Mouse (Mus musculus): ENCODE measurements around the gene Cfap52.
A peak's percentile ranks its signal among the peaks of the same experiment; 100 is the strongest.

Cfap52 gene

GRCm38 (mm10) chr11:67965242-67965883, at the start of gene Cfap52:
TSS of gene Cfap52 (minus strand) at chr11:67965651.
- DNase-seq (ENCODE audit: inconsistent ontology term) = peak; percentile 73

DNA sequence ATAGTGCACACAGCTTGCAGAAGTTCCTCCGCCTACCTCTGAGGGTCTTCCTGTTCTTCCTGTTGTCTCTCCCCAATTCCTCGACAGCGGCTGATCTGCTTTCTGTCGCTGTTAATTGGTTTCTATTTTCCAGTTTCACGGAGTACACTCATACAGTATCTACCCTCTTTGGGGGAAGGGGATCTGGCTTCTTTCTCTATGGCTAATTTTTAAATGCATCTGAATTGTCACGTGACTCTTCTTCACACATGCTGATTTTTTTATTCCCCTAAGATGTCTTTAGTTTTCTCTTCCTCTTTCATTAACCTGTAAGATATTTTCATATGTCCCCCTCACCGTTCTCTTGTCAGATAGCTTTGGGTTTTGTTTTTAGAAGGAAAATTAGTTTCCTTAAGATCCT, 46.8 kb upstream of the Cfap52 start:
- no peak for DNase-seq (ENCODE audit: inconsistent ontology term)

DNA sequence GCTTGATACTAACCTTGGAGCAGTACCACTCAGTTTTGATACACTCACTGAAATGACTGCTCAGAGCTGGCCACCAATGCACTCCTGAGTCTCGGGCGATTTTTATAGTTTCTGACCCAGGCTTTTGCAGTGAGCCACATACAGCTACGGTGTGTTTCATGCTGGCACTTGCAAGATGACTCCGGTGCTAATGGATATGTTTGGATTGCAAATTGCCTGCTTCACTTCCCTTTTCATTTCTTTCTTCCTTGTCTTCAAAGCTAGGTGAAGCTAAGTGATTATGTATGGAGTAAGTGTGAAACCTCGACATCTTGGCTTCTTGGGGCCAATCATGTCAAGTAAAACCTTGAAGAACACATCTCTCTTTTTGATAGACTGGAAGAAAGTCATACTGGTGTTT, 43.9 kb upstream of the Cfap52 start:
- DNase-seq (ENCODE audit: inconsistent ontology term) = no peak

DNA sequence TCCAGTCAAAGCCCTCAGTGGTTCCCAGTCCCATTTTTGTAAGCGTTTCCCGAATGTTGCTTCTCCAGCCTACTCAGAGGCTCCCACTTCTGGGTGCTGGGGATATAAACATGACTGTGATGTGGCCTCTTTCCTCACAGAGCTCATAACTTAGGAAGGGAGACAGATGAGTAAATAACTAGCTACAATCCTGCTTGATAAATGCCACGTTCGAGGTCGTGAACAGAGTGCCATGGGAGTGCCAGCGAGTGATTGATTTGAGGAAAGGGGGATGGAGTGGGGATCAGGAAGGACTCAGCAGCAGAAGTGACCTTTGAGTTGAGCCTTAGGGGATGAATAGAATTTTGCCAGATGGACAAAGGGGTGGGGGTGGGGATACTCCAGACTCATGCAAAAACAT, 42.2 kb upstream of the Cfap52 start:
- no peak for DNase-seq (ENCODE audit: inconsistent ontology term)

DNA sequence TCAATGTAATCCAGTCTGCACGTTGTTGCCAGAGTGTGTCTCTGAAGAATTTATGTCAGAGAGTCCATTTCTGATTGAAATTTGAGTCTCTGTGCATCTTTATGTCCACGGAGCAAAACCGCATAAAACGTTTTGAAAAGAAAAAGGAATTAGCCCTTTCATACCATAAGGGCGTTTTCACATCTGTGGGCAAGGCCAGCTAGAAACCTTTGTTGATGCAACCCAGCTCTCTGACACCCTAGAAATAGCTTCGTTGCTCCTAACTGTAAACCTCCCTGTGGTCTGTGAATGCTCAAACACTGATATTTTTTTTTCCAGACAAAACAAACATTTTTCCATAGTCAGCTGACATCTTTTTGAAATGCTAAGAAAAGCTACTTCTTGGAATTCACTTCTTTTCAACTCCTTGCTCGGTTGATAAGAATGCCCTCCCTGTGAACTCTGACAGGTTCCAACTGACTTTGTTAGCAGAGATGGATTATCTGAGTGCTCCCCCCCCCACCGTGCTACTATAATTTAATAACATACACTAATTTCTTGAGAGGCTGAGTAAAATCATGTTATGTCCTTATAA, 40.9 kb upstream of the Cfap52 start:
- no peak for DNase-seq (ENCODE audit: inconsistent ontology term)

DNA sequence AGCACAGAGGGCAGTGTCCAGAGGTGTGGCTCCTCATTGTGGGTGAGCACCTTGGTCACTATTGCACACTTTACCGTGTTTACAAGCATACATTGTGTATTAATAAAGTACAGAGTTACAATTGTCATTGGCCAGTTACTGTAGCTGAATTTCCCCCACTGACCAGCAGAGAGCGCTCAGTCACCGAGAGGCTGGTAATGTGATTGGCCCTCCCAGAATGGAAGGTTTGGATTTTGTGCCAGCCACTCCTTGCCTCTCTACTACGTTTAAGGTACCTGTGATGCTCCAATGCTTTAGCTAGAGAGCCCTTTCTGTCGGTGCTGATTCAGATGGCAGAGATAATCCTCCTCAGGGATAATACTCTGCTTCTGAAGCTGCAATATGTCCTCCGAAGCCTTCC, 38.7 kb upstream of the Cfap52 start:
- peak; percentile 23 for DNase-seq (ENCODE audit: inconsistent ontology term)

- no peak for DNase-seq (ENCODE audit: inconsistent ontology term)
These were observed 34.2 kb upstream of the Cfap52 start for GRCm38 (mm10) chr11:67999629-68000028.

DNA sequence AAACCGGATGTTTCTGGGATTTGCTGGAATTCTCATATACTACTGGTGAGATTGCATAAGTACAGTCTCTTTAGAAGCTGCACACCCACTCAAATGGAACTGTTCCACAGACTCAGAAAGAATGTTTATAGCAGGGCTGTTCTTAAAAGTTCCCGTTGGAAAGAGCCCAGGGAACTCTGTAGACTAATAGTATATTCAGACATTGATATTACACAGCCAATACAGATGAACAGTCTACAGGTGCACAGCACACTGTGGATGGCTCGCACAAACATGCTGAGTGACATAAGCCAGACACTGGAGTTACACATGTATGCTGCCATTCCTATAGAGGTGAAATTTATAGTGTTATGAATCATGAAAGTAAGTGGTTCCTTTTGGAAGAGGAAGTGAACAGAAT, 33.5 kb upstream of the Cfap52 start:
- DNase-seq (ENCODE audit: inconsistent ontology term) = no peak

GRCm38 (mm10) chr11:67995965-67996364, 30.5 kb upstream of the Cfap52 start:
- no peak for DNase-seq (ENCODE audit: inconsistent ontology term)

DNA sequence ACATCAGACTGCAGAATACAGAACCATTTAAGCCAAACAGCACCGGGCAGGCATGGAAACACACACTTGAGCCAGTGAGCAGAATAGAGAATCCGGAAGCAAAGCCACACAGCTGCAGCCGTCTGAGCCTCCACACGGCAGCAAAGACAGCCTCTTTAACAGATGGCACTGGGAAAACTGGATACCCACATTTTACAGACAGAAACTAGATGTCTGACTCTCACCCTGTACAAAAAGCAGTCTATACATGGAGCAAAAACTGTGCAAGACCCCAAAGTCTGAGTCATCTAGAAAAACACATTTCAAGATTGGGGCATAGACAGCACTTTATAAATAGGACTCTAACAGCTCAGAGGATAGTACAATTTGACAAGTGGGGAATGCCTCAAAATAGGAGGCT, 25.8 kb upstream of the Cfap52 start:
- DNase-seq (ENCODE audit: inconsistent ontology term) = no peak

DNA sequence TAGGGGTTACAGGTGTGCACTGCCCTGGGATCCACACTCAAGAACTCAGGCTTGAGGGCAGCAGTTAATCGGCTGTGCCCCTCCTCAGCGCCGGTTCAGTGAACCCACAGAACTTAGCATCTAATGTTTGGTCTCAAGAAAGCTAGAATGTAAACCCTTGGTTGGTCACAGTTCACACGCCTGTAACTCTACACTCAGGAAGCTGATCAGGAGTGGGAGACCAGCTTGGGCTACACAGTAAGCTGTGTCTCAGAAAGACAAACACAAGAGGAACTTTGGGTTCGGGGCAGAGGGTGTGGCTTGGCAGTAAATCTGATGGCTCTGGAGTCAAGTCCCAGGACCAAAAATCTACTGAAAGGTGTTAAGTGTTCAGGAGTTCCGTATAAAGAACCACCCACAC, 18.1 kb upstream of the Cfap52 start:
- no peak for DNase-seq (ENCODE audit: inconsistent ontology term)

DNA sequence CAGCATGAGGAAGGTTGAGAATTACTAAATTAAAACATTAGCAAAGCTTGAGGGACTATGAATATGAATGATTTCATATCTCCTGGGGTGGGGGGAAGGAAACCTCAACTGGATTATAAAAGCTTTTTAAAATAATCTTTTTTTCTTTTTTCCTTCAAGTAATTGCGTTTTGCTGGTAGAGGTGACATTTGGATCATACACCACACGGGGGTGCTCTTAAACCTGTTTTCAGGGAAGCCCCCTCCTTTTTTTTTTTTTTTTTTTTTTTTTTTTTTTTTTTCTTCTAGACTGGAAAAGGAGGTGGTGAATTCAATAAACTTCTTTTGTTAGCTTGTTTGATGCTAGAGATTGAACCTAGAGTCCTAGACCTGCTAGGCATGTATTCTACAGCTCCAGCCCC, 9.8 kb upstream of the Cfap52 start:
- peak; percentile 21 for DNase-seq (ENCODE audit: inconsistent ontology term)

- no peak for DNase-seq (ENCODE audit: inconsistent ontology term)
These were observed 7.8 kb upstream of the Cfap52 start for GRCm38 (mm10) chr11:67973225-67973624.

DNA sequence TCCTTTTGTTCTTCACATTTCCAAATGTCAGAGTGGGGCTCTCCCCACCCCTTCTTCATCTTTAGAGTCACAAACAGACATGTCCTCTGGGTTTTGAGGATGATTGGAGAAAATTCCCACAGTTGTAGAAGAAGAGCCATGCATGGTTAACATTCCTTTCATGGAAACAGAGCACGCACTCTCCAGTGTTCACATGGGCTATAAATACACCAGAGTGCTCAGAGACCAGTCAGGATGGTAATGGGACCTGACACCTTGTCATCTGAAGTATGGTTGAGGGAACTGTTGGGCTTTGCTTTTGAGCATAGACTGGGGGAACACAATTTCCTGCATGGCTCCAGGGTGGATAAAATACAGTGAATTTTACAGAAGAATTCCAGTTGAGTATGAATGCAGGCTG, 7.2 kb upstream of the Cfap52 start:
- peak; percentile 67 for DNase-seq (ENCODE audit: inconsistent ontology term)

GRCm38 (mm10) chr11:67967831-67968230, 2.4 kb upstream of the Cfap52 start:
- DNase-seq (ENCODE audit: inconsistent ontology term) = no peak

DNA sequence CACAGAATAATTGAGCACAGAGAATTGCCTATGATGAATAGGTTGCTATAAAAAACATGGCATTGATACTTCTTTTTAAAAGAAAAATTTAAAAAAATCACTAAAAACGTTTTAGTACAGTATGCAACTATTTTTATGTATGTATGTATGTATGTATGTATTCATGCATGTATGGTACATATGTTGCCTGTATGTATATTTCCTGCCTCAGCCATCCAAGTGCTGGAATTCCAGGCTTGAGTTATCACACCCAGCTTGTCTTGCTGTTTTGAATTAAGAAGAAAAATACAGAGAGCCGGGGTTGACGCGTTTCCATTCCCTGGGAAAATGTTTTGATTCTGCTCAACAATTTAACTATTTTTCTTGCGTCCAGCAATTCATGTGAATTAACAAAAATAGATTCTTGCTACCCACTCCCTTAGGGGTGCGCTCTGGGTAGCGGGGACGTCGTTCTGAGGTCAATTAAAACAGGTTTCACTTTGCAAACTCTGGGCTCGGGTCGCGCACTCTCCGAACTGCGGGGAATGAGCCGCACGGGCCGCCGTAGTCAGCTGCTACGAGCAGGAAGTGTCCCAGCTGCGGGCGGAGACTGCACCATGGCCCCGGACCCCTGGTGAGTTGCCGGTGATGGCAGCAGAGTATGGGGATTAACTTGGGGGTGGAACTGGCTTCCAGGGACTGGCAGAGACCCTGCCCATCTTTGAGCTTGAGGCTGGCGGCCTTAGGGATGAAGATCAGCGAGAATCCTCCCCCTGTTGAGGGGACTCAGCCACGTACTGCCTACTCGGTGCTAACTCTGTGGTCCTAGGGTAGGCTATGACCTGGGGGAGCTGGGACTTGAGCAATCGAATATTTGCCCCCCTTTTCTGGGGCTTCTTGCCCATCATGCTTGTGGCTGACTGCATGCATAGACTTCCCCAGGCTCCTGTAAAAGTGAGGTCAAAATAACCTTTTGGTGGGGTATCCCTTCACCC, 741 bp upstream of the Cfap52 start, which contains the start of gene Stx8:
TSS of gene Stx8 (plus strand) at position 289 of the 974 bp plus-strand sequence.
- DNase-seq (ENCODE audit: inconsistent ontology term) = peak; percentile 91

GRCm38 (mm10) chr11:67964110-67964509, 1.3 kb downstream of the Cfap52 start:
- DNase-seq (ENCODE audit: inconsistent ontology term) = no peak

GRCm38 (mm10) chr11:67954413-67954812, 11.0 kb downstream of the Cfap52 start:
- no peak for DNase-seq (ENCODE audit: inconsistent ontology term)

DNA sequence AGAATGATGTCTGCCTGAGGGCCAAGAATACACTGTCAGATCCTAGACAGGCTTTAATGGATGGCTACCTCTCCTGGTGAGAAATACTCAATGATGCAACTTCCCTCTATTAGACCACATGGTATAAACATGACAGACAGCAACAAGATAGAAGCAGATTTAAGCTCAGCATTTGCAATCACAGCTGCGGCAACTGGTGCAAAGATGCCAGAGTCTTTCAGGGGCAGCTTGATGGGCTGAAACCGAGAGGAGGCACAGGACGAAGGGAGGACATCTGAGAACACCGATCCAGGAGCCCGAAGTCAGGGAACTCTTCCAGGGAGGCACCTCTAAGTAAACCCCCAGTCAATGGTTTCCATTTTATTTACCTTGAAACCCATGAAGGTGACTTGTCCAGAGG, 11.8 kb downstream of the Cfap52 start:
- DNase-seq (ENCODE audit: inconsistent ontology term) = no peak

GRCm38 (mm10) chr11:67949475-67949874, 16.0 kb downstream of the Cfap52 start:
- no peak for DNase-seq (ENCODE audit: inconsistent ontology term)

DNA sequence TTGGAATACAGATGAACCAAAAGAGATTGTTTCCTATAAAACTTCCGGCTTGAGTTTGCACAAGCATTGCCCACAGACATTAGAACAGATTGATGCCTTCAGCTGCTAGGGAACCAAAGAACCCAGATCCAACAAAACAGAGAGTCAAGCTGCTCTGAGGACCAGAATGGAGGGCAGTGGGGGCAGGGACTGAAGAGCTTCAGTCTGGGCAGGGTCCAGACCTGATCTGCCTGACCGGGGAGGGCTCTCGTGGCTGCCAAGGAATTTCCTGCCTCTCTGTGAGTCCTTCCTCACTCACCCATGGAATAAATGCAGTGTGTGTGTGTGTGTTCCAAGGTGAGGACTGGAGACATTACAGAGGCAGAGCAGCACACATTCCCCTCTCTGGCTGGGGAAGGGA, 17.2 kb downstream of the Cfap52 start:
- DNase-seq (ENCODE audit: inconsistent ontology term) = peak; percentile 32

- no peak for DNase-seq (ENCODE audit: inconsistent ontology term)
These were observed 33.3 kb downstream of the Cfap52 start for GRCm38 (mm10) chr11:67932156-67932555.
